Mouse (Mus musculus): ENCODE data around the gene Tmf1. TPM values are rescaled to one million over a fixed set of nuclear protein-coding genes. Genes with fewer than 3 reads are reported as not detected.

Gene Tmf1
- polyA plus RNA-seq, 1 experiment from 2014 or later, result 28.1 TPM

DNA sequence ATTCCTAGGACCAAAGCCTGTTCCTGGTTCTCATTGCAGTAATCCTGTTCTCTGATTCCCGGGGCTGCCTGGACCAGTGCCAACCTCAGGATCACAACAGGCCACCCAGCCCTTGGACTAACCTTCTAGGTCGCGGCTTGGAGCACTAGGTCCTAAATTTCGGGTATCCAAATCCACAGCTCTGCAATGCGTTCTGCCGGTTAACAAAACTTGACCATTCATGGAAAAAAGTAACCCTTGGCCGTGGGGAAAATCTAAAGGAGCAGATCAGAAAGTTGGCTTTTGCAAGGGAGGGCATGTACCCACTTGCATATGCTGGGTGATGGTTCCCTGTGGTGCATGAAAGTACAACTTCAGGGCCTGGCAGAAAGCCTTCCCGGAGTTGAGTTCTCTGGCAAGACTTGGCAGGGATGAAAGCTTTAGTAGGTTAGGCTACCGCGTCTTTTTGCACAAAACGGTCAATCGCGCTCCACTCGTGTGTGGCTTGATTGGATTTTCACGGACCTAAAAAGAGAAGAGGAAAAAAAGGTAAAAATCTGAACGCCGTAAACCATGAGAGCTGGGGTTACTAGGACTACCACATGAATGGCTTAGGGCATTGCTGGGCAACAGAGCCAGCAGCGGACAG lies 31.1 kb downstream of the Tmf1 start:
- WGBS, result 9% methylated on average over 18 of the region's 18 CpGs
- peak overlapping the region; percentile 92 for H3K9ac ChIP-seq (replicated peaks; ENCODE audit: low read length)
- H3K27me3 ChIP-seq (ENCODE audit: insufficient read depth, low read length), result no peaks in the 10 kb centered on the region
- H3K27ac ChIP-seq (ENCODE audit: low read length), result peak overlapping the region; percentile 83
- peak overlapping the region; percentile 81 for H3K4me3 ChIP-seq (ENCODE audit: low read length)
- peaks cover 25% of the 10 kb centered on the region for H3K4me1 ChIP-seq (ENCODE audit: insufficient read depth, low read length)
- no peak; the same call in 1 of the 2 replicates for ATAC-seq (ENCODE audit: low FRiP score, low TSS enrichment)
- H3K4me2 ChIP-seq (replicated peaks; ENCODE audit: low read depth, low read length), result peak overlapping the region; percentile 99
- no peaks in the 10 kb centered on the region for H3K9me3 ChIP-seq (ENCODE audit: low read length)
- peaks cover 5% of the 10 kb centered on the region; the same call in 1 of the 2 replicates for H3K36me3 ChIP-seq (ENCODE audit: insufficient read depth, low read length)

- no peaks in the 10 kb centered on the region for H3K27me3 ChIP-seq (ENCODE audit: insufficient read depth, low read length)
- 0 out of 2 replicates have a peak overlapping the region, but pooled peaks have one; percentile 3 for H3K4me3 ChIP-seq (ENCODE audit: low read length)
- H3K9ac ChIP-seq (replicated peaks; ENCODE audit: low read length), result no peak overlapping the region
- peak overlapping the region; percentile 62; the same call in 1 of the 2 replicates for H3K27ac ChIP-seq (ENCODE audit: low read length)
- WGBS, result 88% methylated on average over 7 of the region's 7 CpGs
- peak overlapping the region; percentile 39; the same call in 1 of the 2 replicates for H3K4me2 ChIP-seq (replicated peaks; ENCODE audit: low read depth, low read length)
- H3K9me3 ChIP-seq (ENCODE audit: low read length), result no peaks in the 10 kb centered on the region
- no peak for ATAC-seq (ENCODE audit: low FRiP score, low TSS enrichment)
- peaks cover under 1% of the 10 kb centered on the region; the same call in 1 of the 2 replicates for H3K36me3 ChIP-seq (ENCODE audit: insufficient read depth, low read length)
- peaks cover 25% of the 10 kb centered on the region for H3K4me1 ChIP-seq (ENCODE audit: insufficient read depth, low read length)
Observed at GRCm38 (mm10) chr6:97145156-97145555, 33.8 kb downstream of the Tmf1 start.

- Histone ChIP-seq H3K27me3 (ENCODE audit: insufficient read depth, low read length) (no peaks in the 10 kb centered on the region), H3K36me3 (ENCODE audit: insufficient read depth, low read length) (peaks cover 8% of the 10 kb centered on the region), H3K4me1 (ENCODE audit: insufficient read depth, low read length) (peaks cover 23% of the 10 kb centered on the region), H3K9me3 (ENCODE audit: low read length) (0 out of 2 replicates have a peak, but pooled peaks cover 2% of the 10 kb centered on the region), H3K27ac (ENCODE audit: low read length) (peak overlapping the region; percentile 62), H3K4me3 (ENCODE audit: low read length) (no peak overlapping the region), H3K4me2 (replicated peaks; ENCODE audit: low read depth, low read length) (no peak overlapping the region), H3K9ac (replicated peaks; ENCODE audit: low read length) (no peak overlapping the region)
- 10% methylated on average over 7 of the region's 7 CpGs for WGBS
- peak; percentile 61; the same call in 1 of the 2 replicates for ATAC-seq (ENCODE audit: low FRiP score, low TSS enrichment)
Observed at GRCm38 (mm10) chr6:97144359-97144758, 34.6 kb downstream of the Tmf1 start.

- Histone ChIP-seq H3K36me3 (ENCODE audit: insufficient read depth, low read length) (peaks cover 8% of the 10 kb centered on the region), H3K4me1 (ENCODE audit: insufficient read depth, low read length) (peaks cover 10% of the 10 kb centered on the region), H3K27me3 (ENCODE audit: insufficient read depth, low read length) (no peaks in the 10 kb centered on the region), H3K9me3 (ENCODE audit: low read length) (0 out of 2 replicates have a peak, but pooled peaks cover 2% of the 10 kb centered on the region), H3K4me3 (ENCODE audit: low read length) (no peak overlapping the region), H3K27ac (ENCODE audit: low read length) (peak overlapping the region; percentile 20; the same call in 1 of the 2 replicates), H3K9ac (replicated peaks; ENCODE audit: low read length) (no peak overlapping the region), H3K4me2 (replicated peaks; ENCODE audit: low read depth, low read length) (no peak overlapping the region)
- no peak for ATAC-seq (ENCODE audit: low FRiP score, low TSS enrichment)
- WGBS, result 65% methylated on average over 8 of the region's 8 CpGs
Observed at GRCm38 (mm10) chr6:97142611-97143010, 36.3 kb downstream of the Tmf1 start.

DNA sequence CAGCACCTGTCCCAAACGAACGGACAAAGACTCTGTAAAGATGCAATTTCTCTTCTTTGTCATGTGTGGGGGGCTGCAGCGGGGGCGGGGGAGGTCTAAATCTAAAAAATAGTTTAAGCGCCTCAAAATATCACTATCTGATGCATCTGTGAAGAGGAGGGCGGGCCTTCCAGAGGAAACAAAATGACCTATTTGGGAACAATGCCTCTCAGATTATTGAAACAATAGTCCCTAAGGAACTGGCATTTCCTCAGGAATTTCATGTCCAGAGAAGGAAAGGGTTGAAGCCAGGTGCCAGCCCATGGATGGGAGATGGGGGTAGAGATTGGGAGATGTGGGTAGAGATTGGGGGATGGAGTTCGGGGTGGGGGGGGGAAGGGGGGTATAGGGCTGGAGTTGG lies 37.1 kb downstream of the Tmf1 start:
- no peak overlapping the region for H3K4me2 ChIP-seq (replicated peaks; ENCODE audit: low read depth, low read length)
- WGBS, result 69% methylated on average over 7 of the region's 7 CpGs
- no peaks in the 10 kb centered on the region for H3K27me3 ChIP-seq (ENCODE audit: insufficient read depth, low read length)
- H3K27ac ChIP-seq (ENCODE audit: low read length), result no peak overlapping the region; the same call in 1 of the 2 replicates
- peaks cover 7% of the 10 kb centered on the region for H3K4me1 ChIP-seq (ENCODE audit: insufficient read depth, low read length)
- H3K9me3 ChIP-seq (ENCODE audit: low read length), result 0 out of 2 replicates have a peak, but pooled peaks cover 2% of the 10 kb centered on the region
- ATAC-seq (ENCODE audit: low FRiP score, low TSS enrichment), result no peak
- no peak overlapping the region for H3K4me3 ChIP-seq (ENCODE audit: low read length)
- no peak overlapping the region for H3K9ac ChIP-seq (replicated peaks; ENCODE audit: low read length)
- H3K36me3 ChIP-seq (ENCODE audit: insufficient read depth, low read length), result peaks cover 8% of the 10 kb centered on the region

GRCm38 (mm10) chr6:97132707-97133303 lies 46.1 kb downstream of the Tmf1 start:
- peaks cover 10% of the 10 kb centered on the region for H3K36me3 ChIP-seq (ENCODE audit: insufficient read depth, low read length)
- H3K9ac ChIP-seq (replicated peaks; ENCODE audit: low read length), result no peak overlapping the region
- H3K27ac ChIP-seq (ENCODE audit: low read length), result no peak overlapping the region
- H3K27me3 ChIP-seq (ENCODE audit: insufficient read depth, low read length), result no peaks in the 10 kb centered on the region
- no peaks in the 10 kb centered on the region for H3K4me1 ChIP-seq (ENCODE audit: insufficient read depth, low read length)
- H3K4me2 ChIP-seq (replicated peaks; ENCODE audit: low read depth, low read length), result no peak overlapping the region
- no peak for ATAC-seq (ENCODE audit: low FRiP score, low TSS enrichment)
- H3K9me3 ChIP-seq (ENCODE audit: low read length), result no peaks in the 10 kb centered on the region
- H3K4me3 ChIP-seq (ENCODE audit: low read length), result no peak overlapping the region
- WGBS, result 47% methylated on average over 5 of the region's 5 CpGs

DNA sequence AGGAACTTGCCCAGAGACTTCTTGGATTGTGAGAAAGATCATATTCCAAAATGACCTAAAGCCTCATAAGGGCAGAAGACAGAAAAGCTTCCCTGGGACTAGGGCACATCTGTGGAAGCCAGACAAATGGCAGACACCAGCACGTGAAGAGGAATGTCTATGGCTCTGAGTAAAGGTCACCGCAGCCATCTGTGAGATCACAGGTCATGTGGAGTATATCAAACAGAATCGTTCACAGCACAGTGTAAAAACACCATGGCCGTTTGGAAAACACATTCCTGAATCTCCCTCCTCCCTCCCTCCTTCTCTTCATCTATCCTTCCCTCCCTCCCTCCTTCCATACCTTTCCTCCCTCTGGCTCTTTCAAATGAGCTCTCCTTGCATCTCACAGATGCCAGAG lies 47.1 kb downstream of the Tmf1 start:
- Histone ChIP-seq H3K27ac (ENCODE audit: low read length) (no peak overlapping the region), H3K36me3 (ENCODE audit: insufficient read depth, low read length) (peaks cover 10% of the 10 kb centered on the region), H3K4me1 (ENCODE audit: insufficient read depth, low read length) (no peaks in the 10 kb centered on the region), H3K4me2 (replicated peaks; ENCODE audit: low read depth, low read length) (no peak overlapping the region), H3K27me3 (ENCODE audit: insufficient read depth, low read length) (no peaks in the 10 kb centered on the region), H3K9me3 (ENCODE audit: low read length) (no peaks in the 10 kb centered on the region), H3K4me3 (ENCODE audit: low read length) (no peak overlapping the region), H3K9ac (replicated peaks; ENCODE audit: low read length) (no peak overlapping the region)
- no peak for ATAC-seq (ENCODE audit: low FRiP score, low TSS enrichment)
- 24% methylated on average over 4 of the region's 4 CpGs for WGBS

DNA sequence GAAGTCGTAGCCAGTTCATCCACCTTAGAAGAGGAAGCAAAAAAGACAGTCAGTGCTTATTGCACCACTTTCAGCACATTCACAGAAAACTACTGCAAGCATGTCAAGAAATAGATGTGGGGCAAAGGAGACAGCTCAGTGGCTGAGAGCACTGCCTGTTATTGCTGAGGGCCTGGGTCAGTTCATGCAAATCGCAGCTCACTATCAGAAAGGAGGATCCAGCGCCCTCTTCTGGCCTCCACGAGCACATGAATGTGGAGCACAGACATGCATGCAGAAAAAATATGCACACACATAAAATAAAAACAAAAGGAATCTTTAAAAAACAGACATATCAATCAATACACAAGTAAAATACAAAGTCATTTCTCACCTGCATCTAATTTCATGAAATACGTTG lies 47.9 kb downstream of the Tmf1 start:
- H3K4me2 ChIP-seq (replicated peaks; ENCODE audit: low read depth, low read length), result no peak overlapping the region
- H3K9ac ChIP-seq (replicated peaks; ENCODE audit: low read length), result no peak overlapping the region
- no peaks in the 10 kb centered on the region for H3K4me1 ChIP-seq (ENCODE audit: insufficient read depth, low read length)
- no peak overlapping the region for H3K27ac ChIP-seq (ENCODE audit: low read length)
- no peak overlapping the region for H3K4me3 ChIP-seq (ENCODE audit: low read length)
- no peaks in the 10 kb centered on the region for H3K27me3 ChIP-seq (ENCODE audit: insufficient read depth, low read length)
- peaks cover 10% of the 10 kb centered on the region for H3K36me3 ChIP-seq (ENCODE audit: insufficient read depth, low read length)
- 72% methylated on average over 5 of the region's 5 CpGs for WGBS
- H3K9me3 ChIP-seq (ENCODE audit: low read length), result no peaks in the 10 kb centered on the region
- ATAC-seq (ENCODE audit: low FRiP score, low TSS enrichment), result no peak

GRCm38 (mm10) chr6:97124336-97125010 lies 54.4 kb downstream of the Tmf1 start:
- 53% methylated on average over 10 of the region's 10 CpGs for WGBS

More at GRCm38 (mm10) chr6:97124336-97125010, 54.4 kb downstream of the Tmf1 start:
- Histone ChIP-seq H3K9ac (replicated peaks; ENCODE audit: low read length) (no peak overlapping the region), H3K36me3 (ENCODE audit: insufficient read depth, low read length) (no peaks in the 10 kb centered on the region), H3K27ac (ENCODE audit: low read length) (peak overlapping the region; percentile 45; the same call in 1 of the 2 replicates), H3K4me3 (ENCODE audit: low read length) (no peak overlapping the region), H3K27me3 (ENCODE audit: insufficient read depth, low read length) (no peaks in the 10 kb centered on the region), H3K4me1 (ENCODE audit: insufficient read depth, low read length) (no peaks in the 10 kb centered on the region), H3K9me3 (ENCODE audit: low read length) (no peaks in the 10 kb centered on the region), H3K4me2 (replicated peaks; ENCODE audit: low read depth, low read length) (no peak overlapping the region)
- ATAC-seq (ENCODE audit: low FRiP score, low TSS enrichment), result peak; percentile 71

All from kidney, embryonic 16.5 days (tissue).